Mouse (Mus musculus) olfactory bulb, adult 2 months (tissue): ENCODE measurements around the gene Bcl2l14. TPM values are rescaled to one million over a fixed set of nuclear protein-coding genes. Genes with fewer than 3 reads are reported as not detected.

Experiments used
- H3K27ac ChIP-seq: fragments of 200-500 bp; 2 replicates; pipeline ENCODE4 v1.5.1; 2012; ENCODE audit warnings: low read depth, low read length; ENCODE audit not compliant: insufficient read depth
- H3K4me1 ChIP-seq: fragments of 200-500 bp; 2 replicates; pipeline ENCODE4 v1.6.1; 2012; ENCODE audit warnings: low read length; ENCODE audit not compliant: control insufficient read depth, insufficient read depth
- H3K4me3 ChIP-seq: fragments of 200-500 bp; 2 replicates; pipeline ENCODE4 v1.5.1; 2012; ENCODE audit warnings: mild to moderate bottlenecking, low read depth, low read length, moderate library complexity; ENCODE audit not compliant: insufficient read depth
- CTCF ChIP-seq: fragments of 200-500 bp; IDR thresholded peaks from 2 replicates; pipeline ENCODE4 v1.5.1; 2012; ENCODE audit warnings: low read depth, mild to moderate bottlenecking, low read length, moderate library complexity; ENCODE audit not compliant: insufficient read depth
- POLR2A ChIP-seq: fragments of 200-500 bp; IDR thresholded peaks from 2 replicates; pipeline ENCODE4 v1.6.1; 2012; ENCODE audit warnings: mild to moderate bottlenecking, low read depth, low read length, moderate library complexity; ENCODE audit not compliant: insufficient read depth
- WGBS: fragments of 180-500 bp; shearing (Covaris S2); methylation state at CpG from one replicate; pipeline ENCODE4 v1.1.7; 2018; 5-methylcytosine and 5-hydroxymethylcytosine counted together
- polyA plus RNA-seq: library from polyadenylated mRNA; stranded (reverse); fragments of >200 nt; gene quantifications from 2 replicates; pipeline ENCODE4 v1.2.4, GENCODE M21; 2012; ENCODE audit warnings: low replicate concordance; ENCODE audit not compliant: missing spikeins, insufficient read depth, insufficient read length

Bcl2l14 gene
- polyA plus RNA-seq, 1 experiment, result not detected

- WGBS, result 80% methylated on average over 3 of the region's 3 CpGs
- TF ChIP-seq POLR2A (no peak), CTCF (no peak)
- H3K4me3 ChIP-seq, result no peak overlapping the region
- no peaks in the 10 kb centered on the region for H3K4me1 ChIP-seq
- no peak overlapping the region for H3K27ac ChIP-seq
These were observed 21.8 kb downstream of the Bcl2l14 start for GRCm38 (mm10) chr6:134417886-134418285.

- no peak for TF ChIP-seq POLR2A
- no peak for TF ChIP-seq CTCF
- whole genome bisulfite sequencing, result 79% methylated on average over 8 of the region's 8 CpGs
- Histone ChIP-seq H3K4me3 (no peak overlapping the region), H3K27ac (no peak overlapping the region), H3K4me1 (no peaks in the 10 kb centered on the region)
These were observed 24.3 kb downstream of the Bcl2l14 start for GRCm38 (mm10) chr6:134420375-134420774.

- 60% methylated on average over 6 of the region's 6 CpGs for WGBS
- H3K4me1 ChIP-seq, result no peaks in the 10 kb centered on the region
- no peak overlapping the region for H3K4me3 ChIP-seq
- TF ChIP-seq POLR2A (no peak), CTCF (no peak)
- no peak overlapping the region for H3K27ac ChIP-seq
These were observed 25.8 kb downstream of the Bcl2l14 start for GRCm38 (mm10) chr6:134421921-134422320.

- TF ChIP-seq CTCF, result 0 out of 2 replicates have a peak, but pooled peaks have one; percentile 31
- no peak for TF ChIP-seq POLR2A
- no peak overlapping the region for H3K27ac ChIP-seq
- H3K4me3 ChIP-seq, result no peak overlapping the region
- no peaks in the 10 kb centered on the region for H3K4me1 ChIP-seq
- WGBS, result 28% methylated on average over 11 of the region's 11 CpGs
These were observed 29.1 kb downstream of the Bcl2l14 start for GRCm38 (mm10) chr6:134425216-134425717.

GRCm38 (mm10) chr6:134427165-134427564 is 31.0 kb downstream of the Bcl2l14 start:
- no peak overlapping the region for H3K27ac ChIP-seq
- no peak for TF ChIP-seq CTCF
- TF ChIP-seq POLR2A, result no peak
- no peaks in the 10 kb centered on the region for H3K4me1 ChIP-seq
- WGBS, result 86% methylated on average over 3 of the region's 3 CpGs
- no peak overlapping the region for H3K4me3 ChIP-seq

- TF ChIP-seq CTCF (no peak), POLR2A (no peak)
- WGBS, result 87% methylated on average over 5 of the region's 5 CpGs
- Histone ChIP-seq H3K4me3 (no peak overlapping the region), H3K4me1 (no peaks in the 10 kb centered on the region), H3K27ac (no peak overlapping the region)
These were observed 32.3 kb downstream of the Bcl2l14 start for GRCm38 (mm10) chr6:134428455-134428854.

GRCm38 (mm10) chr6:134430161-134430799 is 34.2 kb downstream of the Bcl2l14 start:
- Histone ChIP-seq H3K4me3 (no peak overlapping the region), H3K27ac (no peak overlapping the region), H3K4me1 (no peaks in the 10 kb centered on the region)
- 88% methylated on average over 9 of the region's 9 CpGs for WGBS
- TF ChIP-seq POLR2A (no peak), CTCF (no peak)

GRCm38 (mm10) chr6:134431583-134431982 is 35.5 kb downstream of the Bcl2l14 start:
- no peak overlapping the region for H3K4me3 ChIP-seq
- no peaks in the 10 kb centered on the region for H3K4me1 ChIP-seq
- H3K27ac ChIP-seq, result no peak overlapping the region
- 69% methylated on average over 4 of the region's 4 CpGs for WGBS
- no peak for TF ChIP-seq POLR2A
- TF ChIP-seq CTCF, result no peak

GRCm38 (mm10) chr6:134433281-134433680 is 37.2 kb downstream of the Bcl2l14 start:
- TF ChIP-seq CTCF (no peak), POLR2A (no peak)
- Histone ChIP-seq H3K27ac (no peak overlapping the region), H3K4me1 (no peaks in the 10 kb centered on the region), H3K4me3 (no peak overlapping the region)
- WGBS, result 97% methylated on average over 3 of the region's 3 CpGs
